Mouse (Mus musculus): ENCODE measurements around the gene Lcor. TPM values are rescaled to one million over a fixed set of nuclear protein-coding genes. Genes with fewer than 3 reads are reported as not detected.

Lcor gene
- polyA plus RNA-seq, 1 experiment from 2014 or later, result 11.4 TPM

DNA sequence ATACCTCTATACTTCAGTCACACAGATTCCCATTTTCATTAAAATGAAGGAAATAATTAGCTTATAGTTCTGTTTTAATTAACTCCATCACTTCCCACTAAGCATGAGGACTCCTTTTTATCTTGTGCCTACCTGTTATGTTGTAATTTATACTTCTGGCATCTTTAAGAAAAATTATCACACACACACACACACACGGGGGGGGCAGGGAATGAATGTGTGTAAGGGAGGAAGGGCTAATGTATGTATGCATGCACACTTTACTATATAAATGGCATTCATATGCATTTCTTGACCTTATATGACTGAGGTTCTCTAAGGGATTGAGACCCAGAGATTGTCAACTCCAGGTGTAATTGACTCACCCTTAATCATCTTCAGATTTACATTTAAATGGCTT lies 33.1 kb downstream of the Lcor start:
- no peak overlapping the region for H3K4me2 ChIP-seq (ENCODE audit: low read depth, severe bottlenecking)
- no peaks in the 10 kb centered on the region for H3K27me3 ChIP-seq (ENCODE audit: control insufficient read depth, insufficient read depth, low read length)
- no peak overlapping the region for H3K4me3 ChIP-seq (ENCODE audit: low read depth, low read length)
- H3K9ac ChIP-seq (ENCODE audit: low read length), result no peak overlapping the region
- H3K4me1 ChIP-seq (ENCODE audit: control insufficient read depth, insufficient read depth, low read length), result no peaks in the 10 kb centered on the region
- 83% methylated on average over 1 of the region's 1 CpGs for WGBS
- no peak for DNase-seq (ENCODE audit: low spot score)
- ATAC-seq (ENCODE audit: insufficient number of reproducible peaks, low FRiP score, low TSS enrichment, low read depth), result no peak
- H3K9me3 ChIP-seq (ENCODE audit: control insufficient read depth, low read length), result no peaks in the 10 kb centered on the region
- H3K36me3 ChIP-seq (ENCODE audit: control insufficient read depth, insufficient read depth, low read length), result no peaks in the 10 kb centered on the region
- no peak overlapping the region for H3K27ac ChIP-seq (replicated peaks; ENCODE audit: low read depth, low read length)

GRCm38 (mm10) chr19:41517006-41517405 lies 34.6 kb downstream of the Lcor start:
- Histone ChIP-seq H3K4me3 (ENCODE audit: low read depth, low read length) (no peak overlapping the region), H3K27ac (replicated peaks; ENCODE audit: low read depth, low read length) (no peak overlapping the region), H3K9ac (ENCODE audit: low read length) (no peak overlapping the region), H3K36me3 (ENCODE audit: control insufficient read depth, insufficient read depth, low read length) (no peaks in the 10 kb centered on the region), H3K4me2 (ENCODE audit: low read depth, severe bottlenecking) (no peak overlapping the region), H3K9me3 (ENCODE audit: control insufficient read depth, low read length) (no peaks in the 10 kb centered on the region), H3K4me1 (ENCODE audit: control insufficient read depth, insufficient read depth, low read length) (no peaks in the 10 kb centered on the region), H3K27me3 (ENCODE audit: control insufficient read depth, insufficient read depth, low read length) (no peaks in the 10 kb centered on the region)
- ATAC-seq (ENCODE audit: insufficient number of reproducible peaks, low FRiP score, low TSS enrichment, low read depth) (no peak), DNase-seq (ENCODE audit: low spot score) (no peak)
- 94% methylated on average over 3 of the region's 3 CpGs for WGBS

DNA sequence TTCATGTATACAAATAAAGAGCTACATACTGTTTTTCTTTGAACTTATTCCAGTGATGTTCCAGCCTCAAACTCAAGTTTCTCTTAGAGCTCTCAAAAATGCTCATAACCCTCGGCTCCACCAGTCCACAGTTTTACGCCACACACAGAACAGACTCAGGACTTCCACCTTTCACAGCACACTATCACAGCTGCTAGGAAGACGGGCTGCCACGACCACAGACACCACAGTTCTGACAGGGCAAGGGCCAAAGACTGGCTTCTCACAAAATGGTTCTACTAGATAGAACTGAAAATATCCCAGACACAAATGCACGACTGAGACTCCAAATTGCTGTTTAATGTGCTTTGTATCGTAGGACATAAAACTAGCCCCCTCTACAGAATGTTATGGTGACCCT lies 36.7 kb downstream of the Lcor start:
- ATAC-seq (ENCODE audit: insufficient number of reproducible peaks, low FRiP score, low TSS enrichment, low read depth), result no peak

GRCm38 (mm10) chr19:41522246-41522645 lies 39.8 kb downstream of the Lcor start:
- no peak overlapping the region for H3K9ac ChIP-seq (ENCODE audit: low read length)
- no peaks in the 10 kb centered on the region for H3K9me3 ChIP-seq (ENCODE audit: control insufficient read depth, low read length)
- no peak overlapping the region for H3K27ac ChIP-seq (replicated peaks; ENCODE audit: low read depth, low read length)
- no peak overlapping the region for H3K4me2 ChIP-seq (ENCODE audit: low read depth, severe bottlenecking)
- WGBS, result 81% methylated on average over 2 of the region's 2 CpGs
- H3K4me3 ChIP-seq (ENCODE audit: low read depth, low read length), result no peak overlapping the region
- H3K4me1 ChIP-seq (ENCODE audit: control insufficient read depth, insufficient read depth, low read length), result no peaks in the 10 kb centered on the region
- no peak for ATAC-seq (ENCODE audit: insufficient number of reproducible peaks, low FRiP score, low TSS enrichment, low read depth)
- DNase-seq (ENCODE audit: low spot score), result no peak
- no peaks in the 10 kb centered on the region for H3K36me3 ChIP-seq (ENCODE audit: control insufficient read depth, insufficient read depth, low read length)
- H3K27me3 ChIP-seq (ENCODE audit: control insufficient read depth, insufficient read depth, low read length), result no peaks in the 10 kb centered on the region

More for the DNA sequence above, 36.7 kb downstream of the Lcor start:
- no peak overlapping the region for H3K27ac ChIP-seq (replicated peaks; ENCODE audit: low read depth, low read length)
- H3K4me3 ChIP-seq (ENCODE audit: low read depth, low read length), result no peak overlapping the region
- H3K36me3 ChIP-seq (ENCODE audit: control insufficient read depth, insufficient read depth, low read length), result no peaks in the 10 kb centered on the region
- 83% methylated on average over 6 of the region's 6 CpGs for WGBS
- H3K4me1 ChIP-seq (ENCODE audit: control insufficient read depth, insufficient read depth, low read length), result no peaks in the 10 kb centered on the region
- no peaks in the 10 kb centered on the region for H3K27me3 ChIP-seq (ENCODE audit: control insufficient read depth, insufficient read depth, low read length)
- no peaks in the 10 kb centered on the region for H3K9me3 ChIP-seq (ENCODE audit: control insufficient read depth, low read length)
- DNase-seq (ENCODE audit: low spot score), result no peak
- H3K9ac ChIP-seq (ENCODE audit: low read length), result no peak overlapping the region
- H3K4me2 ChIP-seq (ENCODE audit: low read depth, severe bottlenecking), result no peak overlapping the region

GRCm38 (mm10) chr19:41523798-41524563 lies 41.5 kb downstream of the Lcor start:
- no peak overlapping the region for H3K4me3 ChIP-seq (ENCODE audit: low read depth, low read length)
- no peak overlapping the region for H3K9ac ChIP-seq (ENCODE audit: low read length)
- no peak overlapping the region for H3K27ac ChIP-seq (replicated peaks; ENCODE audit: low read depth, low read length)
- 76% methylated on average over 3 of the region's 3 CpGs for WGBS
- no peak for DNase-seq (ENCODE audit: low spot score)
- ATAC-seq (ENCODE audit: insufficient number of reproducible peaks, low FRiP score, low TSS enrichment, low read depth), result no peak
- no peak overlapping the region for H3K4me2 ChIP-seq (ENCODE audit: low read depth, severe bottlenecking)
- no peaks in the 10 kb centered on the region for H3K9me3 ChIP-seq (ENCODE audit: control insufficient read depth, low read length)
- H3K36me3 ChIP-seq (ENCODE audit: control insufficient read depth, insufficient read depth, low read length), result no peaks in the 10 kb centered on the region
- H3K27me3 ChIP-seq (ENCODE audit: control insufficient read depth, insufficient read depth, low read length), result no peaks in the 10 kb centered on the region
- no peaks in the 10 kb centered on the region for H3K4me1 ChIP-seq (ENCODE audit: control insufficient read depth, insufficient read depth, low read length)

DNA sequence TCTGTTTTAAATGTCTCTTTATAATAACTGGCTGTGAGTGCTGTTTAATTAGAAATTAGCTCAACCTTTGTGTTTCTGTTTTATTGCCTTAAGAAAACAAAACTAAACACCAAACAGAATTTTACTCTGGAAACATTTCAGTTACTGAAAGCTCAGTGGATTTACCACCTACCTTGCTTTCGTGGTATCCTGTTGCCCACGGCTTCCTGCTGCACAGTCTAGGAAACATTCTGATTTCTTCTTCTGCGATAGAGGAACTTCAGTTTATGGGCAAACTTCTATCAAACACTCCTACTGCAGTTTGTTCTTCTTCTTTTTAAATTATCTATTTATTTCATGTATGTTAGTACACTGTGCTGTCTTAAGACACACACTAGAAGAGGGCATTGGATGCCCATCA lies 46.7 kb downstream of the Lcor start:
- no peaks in the 10 kb centered on the region for H3K4me1 ChIP-seq (ENCODE audit: control insufficient read depth, insufficient read depth, low read length)
- no peak overlapping the region for H3K4me3 ChIP-seq (ENCODE audit: low read depth, low read length)
- no peak for DNase-seq (ENCODE audit: low spot score)
- 95% methylated on average over 3 of the region's 3 CpGs for WGBS
- no peaks in the 10 kb centered on the region for H3K9me3 ChIP-seq (ENCODE audit: control insufficient read depth, low read length)
- no peak for ATAC-seq (ENCODE audit: insufficient number of reproducible peaks, low FRiP score, low TSS enrichment, low read depth)
- H3K4me2 ChIP-seq (ENCODE audit: low read depth, severe bottlenecking), result no peak overlapping the region
- no peaks in the 10 kb centered on the region for H3K36me3 ChIP-seq (ENCODE audit: control insufficient read depth, insufficient read depth, low read length)
- H3K27me3 ChIP-seq (ENCODE audit: control insufficient read depth, insufficient read depth, low read length), result no peaks in the 10 kb centered on the region
- no peak overlapping the region for H3K27ac ChIP-seq (replicated peaks; ENCODE audit: low read depth, low read length)
- no peak overlapping the region for H3K9ac ChIP-seq (ENCODE audit: low read length)

DNA sequence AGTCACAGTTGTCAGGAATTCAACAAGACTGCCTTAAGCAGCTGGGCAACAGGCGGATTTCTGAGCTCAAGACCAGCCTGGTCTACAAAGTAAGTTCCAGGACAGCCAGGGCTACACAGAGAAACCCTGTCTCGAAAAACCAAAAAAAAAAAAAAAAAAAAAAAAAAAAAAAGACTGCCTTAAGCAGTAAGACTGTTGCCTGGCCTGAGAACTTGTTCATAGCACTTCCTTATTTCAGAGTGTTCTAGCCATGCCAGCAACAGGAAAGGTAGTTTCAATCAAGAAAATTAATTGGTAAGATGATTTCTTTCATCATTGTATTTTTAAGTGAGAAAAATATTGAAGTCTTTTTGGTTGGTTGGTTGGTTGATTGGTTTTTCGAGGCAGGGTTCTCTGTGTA lies 51.6 kb downstream of the Lcor start:
- no peak overlapping the region for H3K27ac ChIP-seq (replicated peaks; ENCODE audit: low read depth, low read length)
- DNase-seq (ENCODE audit: low spot score) (no peak), ATAC-seq (ENCODE audit: insufficient number of reproducible peaks, low FRiP score, low TSS enrichment, low read depth) (no peak)
- no peak overlapping the region for H3K4me2 ChIP-seq (ENCODE audit: low read depth, severe bottlenecking)
- H3K4me1 ChIP-seq (ENCODE audit: control insufficient read depth, insufficient read depth, low read length), result no peaks in the 10 kb centered on the region
- no peak overlapping the region for H3K4me3 ChIP-seq (ENCODE audit: low read depth, low read length)
- WGBS, result 83% methylated on average over 3 of the region's 3 CpGs
- H3K9ac ChIP-seq (ENCODE audit: low read length), result no peak overlapping the region
- H3K36me3 ChIP-seq (ENCODE audit: control insufficient read depth, insufficient read depth, low read length), result no peaks in the 10 kb centered on the region
- H3K27me3 ChIP-seq (ENCODE audit: control insufficient read depth, insufficient read depth, low read length), result no peaks in the 10 kb centered on the region
- H3K9me3 ChIP-seq (ENCODE audit: control insufficient read depth, low read length), result no peaks in the 10 kb centered on the region

DNA sequence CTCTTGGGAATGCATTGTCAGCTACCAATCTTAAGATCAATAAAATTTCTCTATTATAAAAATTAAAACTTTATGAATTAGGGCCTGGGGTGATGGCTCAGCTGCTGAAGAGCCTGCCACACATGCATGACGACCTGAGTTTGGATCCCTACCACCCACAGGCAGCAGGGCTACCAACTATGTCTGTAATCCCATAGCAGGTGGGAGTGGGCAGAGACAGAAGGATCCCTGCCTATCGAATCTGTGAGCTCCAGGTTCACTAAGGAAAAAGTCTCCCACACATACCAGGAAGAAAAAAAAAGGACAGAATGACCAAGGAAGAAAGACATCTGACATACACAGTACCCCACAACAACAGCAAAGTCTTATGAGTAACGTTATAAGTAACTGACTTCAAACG lies 74.5 kb downstream of the Lcor start:
- Histone ChIP-seq H3K36me3 (ENCODE audit: control insufficient read depth, insufficient read depth, low read length) (no peaks in the 10 kb centered on the region; the same call in 1 of the 2 replicates), H3K4me2 (ENCODE audit: low read depth, severe bottlenecking) (no peak overlapping the region), H3K27ac (replicated peaks; ENCODE audit: low read depth, low read length) (no peak overlapping the region), H3K9ac (ENCODE audit: low read length) (no peak overlapping the region), H3K27me3 (ENCODE audit: control insufficient read depth, insufficient read depth, low read length) (no peaks in the 10 kb centered on the region), H3K4me1 (ENCODE audit: control insufficient read depth, insufficient read depth, low read length) (no peaks in the 10 kb centered on the region), H3K9me3 (ENCODE audit: control insufficient read depth, low read length) (no peaks in the 10 kb centered on the region), H3K4me3 (ENCODE audit: low read depth, low read length) (no peak overlapping the region)
- WGBS, result 91% methylated on average over 4 of the region's 4 CpGs
- no peak for ATAC-seq (ENCODE audit: insufficient number of reproducible peaks, low FRiP score, low TSS enrichment, low read depth)
- DNase-seq (ENCODE audit: low spot score), result no peak

DNA sequence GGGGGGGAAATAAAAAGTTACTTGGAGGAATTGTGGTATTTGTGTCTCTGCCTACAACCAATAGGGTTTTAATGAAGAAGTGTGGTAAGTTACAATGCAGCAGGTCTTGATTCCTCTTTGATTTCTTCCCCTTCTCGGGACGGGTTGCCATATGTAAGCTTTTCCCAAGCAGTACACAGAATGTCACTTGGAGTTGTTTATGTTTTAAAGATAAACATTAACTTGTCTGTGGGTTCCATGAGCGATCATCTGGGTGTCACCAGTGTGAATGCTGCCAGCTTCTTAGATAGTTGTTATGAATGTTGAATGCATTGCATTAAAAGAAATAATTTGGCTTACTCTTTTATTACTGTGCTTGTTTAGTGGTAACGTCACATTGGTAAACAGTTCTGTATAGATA lies 75.1 kb downstream of the Lcor start:
- H3K4me1 ChIP-seq (ENCODE audit: control insufficient read depth, insufficient read depth, low read length), result no peaks in the 10 kb centered on the region
- H3K27me3 ChIP-seq (ENCODE audit: control insufficient read depth, insufficient read depth, low read length), result no peaks in the 10 kb centered on the region
- WGBS, result 88% methylated on average over 4 of the region's 4 CpGs
- no peak overlapping the region for H3K4me2 ChIP-seq (ENCODE audit: low read depth, severe bottlenecking)
- no peak overlapping the region for H3K27ac ChIP-seq (replicated peaks; ENCODE audit: low read depth, low read length)
- ATAC-seq (ENCODE audit: insufficient number of reproducible peaks, low FRiP score, low TSS enrichment, low read depth) (no peak), DNase-seq (ENCODE audit: low spot score) (no peak)
- no peak overlapping the region for H3K9ac ChIP-seq (ENCODE audit: low read length)
- H3K4me3 ChIP-seq (ENCODE audit: low read depth, low read length), result no peak overlapping the region
- H3K9me3 ChIP-seq (ENCODE audit: control insufficient read depth, low read length), result no peaks in the 10 kb centered on the region
- H3K36me3 ChIP-seq (ENCODE audit: control insufficient read depth, insufficient read depth, low read length), result no peaks in the 10 kb centered on the region; the same call in 1 of the 2 replicates

Measured in limb, embryonic 11.5 days (tissue).